Mouse (Mus musculus) T-helper 17 cell (primary cell): Measurements from ENCODE around the gene 2200002J24Rik.
"Not testable (repeated sequence)": the region's sequence is repeated elsewhere in the genome, so short reads cannot be mapped to it uniquely, and the experiment has no call there.

Experiments
- in situ Hi-C, 2 experiments: fragments of 300-600 bp; cut with MboI, MseI; formaldehyde crosslinking; loops; 1 replicate in 1 of 2; 2 replicates in 1 of 2; pipeline ENCODE4 v1.15.1; 2025; ENCODE audit warnings: high pct_unique_total_duplicates in 2 of 2

The 2200002J24Rik gene

DNA sequence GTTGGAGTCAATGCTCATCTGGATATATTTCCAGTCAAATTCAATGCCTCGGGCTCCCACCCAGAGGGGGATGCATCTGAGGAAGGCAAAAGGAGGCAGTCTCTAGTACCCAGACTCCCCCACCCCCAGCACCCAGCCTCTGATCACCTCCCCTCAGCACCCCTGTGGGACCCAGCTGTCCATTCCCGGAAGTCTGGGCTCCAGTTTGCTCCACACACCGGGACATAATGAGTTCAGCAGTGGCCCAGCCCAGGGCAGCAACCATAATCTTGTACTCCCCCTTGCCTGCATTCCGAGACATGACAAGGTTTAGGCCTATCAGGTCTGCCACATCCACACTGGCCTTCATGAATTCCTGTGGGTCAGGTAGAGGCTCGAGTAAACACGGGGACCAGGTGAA lies 29.5 kb downstream of the 2200002J24Rik start:
- in situ Hi-C loops = no loop called here

- in situ Hi-C loops = no loop called here
Observed at GRCm38 (mm10) chr7:30728739-30729395, 30.1 kb downstream of the 2200002J24Rik start.

DNA sequence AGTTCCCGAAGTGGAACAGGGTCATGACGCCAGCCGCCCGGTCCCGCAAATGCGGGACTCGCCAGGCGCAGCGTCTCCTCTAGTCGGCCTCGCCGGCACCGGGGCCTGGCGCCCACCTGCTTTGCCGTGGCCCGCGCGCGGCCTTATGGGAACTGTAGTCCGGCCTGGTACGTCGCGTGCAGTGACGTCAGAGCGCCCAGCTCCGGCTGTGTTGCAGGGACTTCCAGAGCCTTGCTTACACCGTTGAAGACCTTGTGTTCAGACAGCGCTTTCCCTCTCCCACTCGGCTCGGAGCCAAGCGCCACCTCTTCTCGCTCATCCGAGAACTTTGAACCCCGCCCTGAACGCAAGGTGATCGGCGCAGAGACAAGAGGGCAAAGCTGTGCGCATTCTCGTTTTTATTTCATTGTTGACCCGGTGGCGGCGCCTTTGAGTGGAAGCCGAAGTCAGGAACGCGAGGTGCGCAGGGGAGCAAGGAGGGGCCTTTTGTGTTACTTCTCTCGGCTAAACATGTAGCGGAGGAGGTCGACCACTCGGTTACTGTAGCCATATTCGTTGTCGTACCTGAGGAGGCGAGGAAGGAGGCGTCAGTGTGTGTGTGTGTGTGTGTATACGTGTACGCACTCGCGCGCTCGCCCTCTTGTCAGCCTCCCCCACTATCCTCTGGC lies 30.8 kb downstream of the 2200002J24Rik start, which contains the start of gene Tmem147:
Gene Tmem147 (minus strand): TSS at position 145 of the 668 bp plus-strand sequence.
- in situ Hi-C loops = no loop called here

DNA sequence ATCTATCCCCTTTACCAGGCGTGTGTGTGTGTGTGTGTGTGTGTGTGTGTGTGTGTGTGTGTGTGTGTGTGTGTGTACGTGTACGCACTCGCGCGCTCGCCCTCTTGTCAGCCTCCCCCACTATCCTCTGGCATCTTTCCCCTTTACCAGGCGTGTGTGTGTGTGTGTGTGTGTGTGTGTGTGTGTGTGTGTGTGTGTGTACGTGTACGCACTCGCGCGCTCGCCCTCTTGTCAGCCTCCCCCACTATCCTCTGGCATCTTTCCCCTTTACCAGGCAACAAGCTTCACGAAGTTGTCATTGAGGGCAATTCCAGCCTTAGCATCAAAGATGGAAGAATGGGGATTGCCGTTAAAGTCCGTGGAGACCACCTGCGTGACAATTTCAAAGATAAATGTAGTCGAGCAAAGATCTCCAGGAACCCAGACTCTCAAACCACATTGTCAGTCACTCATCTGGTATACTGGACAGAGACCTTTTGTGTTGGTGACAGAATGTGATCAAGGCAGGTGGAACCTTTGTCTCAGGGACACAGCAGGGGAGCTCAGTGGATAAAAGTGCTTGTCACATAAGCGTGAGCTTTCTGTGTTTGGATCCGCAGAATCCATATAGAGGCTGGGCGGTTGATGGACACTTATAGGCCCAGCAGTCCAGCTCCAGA lies 31.5 kb downstream of the 2200002J24Rik start:
- in situ Hi-C loops = not testable (repeated sequence)

GRCm38 (mm10) chr7:30736211-30736610 lies 37.5 kb downstream of the 2200002J24Rik start:
- in situ Hi-C loops = no loop called here

GRCm38 (mm10) chr7:30742570-30742969 lies 43.8 kb downstream of the 2200002J24Rik start:
- in situ Hi-C loops = not testable (repeated sequence)

GRCm38 (mm10) chr7:30743617-30744016 lies 44.9 kb downstream of the 2200002J24Rik start, which contains the start of gene Gapdhs:
TSS of gene Gapdhs (minus strand) at chr7:30743681.
- in situ Hi-C loops = not testable (repeated sequence)

DNA sequence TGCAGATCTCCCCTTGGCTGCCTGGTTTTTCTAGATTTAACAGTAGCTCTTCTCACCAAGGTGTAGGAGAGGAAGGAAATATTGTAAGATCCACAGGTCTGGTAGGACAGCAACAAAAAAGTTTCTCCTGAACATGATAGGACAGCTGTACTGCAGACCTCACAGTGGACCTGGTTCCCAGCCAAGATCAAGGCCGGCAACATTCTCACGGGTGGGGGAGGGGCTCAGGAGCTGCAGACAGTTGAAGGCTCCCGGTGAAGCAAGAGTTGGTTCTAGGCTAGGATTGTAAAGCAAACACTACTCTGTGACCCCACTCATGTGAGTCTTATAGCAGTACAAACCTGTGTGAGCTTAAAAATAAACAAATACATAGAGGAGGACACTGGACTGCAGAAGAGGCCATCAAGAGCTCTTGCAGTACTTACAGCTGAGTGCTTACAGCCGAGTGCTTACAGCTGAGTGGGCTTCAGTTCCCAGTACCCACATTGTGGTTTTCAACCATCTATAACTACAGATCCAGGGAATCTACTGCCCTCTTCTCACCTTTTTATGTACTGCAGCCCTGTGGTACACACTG lies 45.4 kb downstream of the 2200002J24Rik start:
- in situ Hi-C loops = no loop called here

- in situ Hi-C loops = no loop called here
Observed at GRCm38 (mm10) chr7:30747525-30748204, 48.9 kb downstream of the 2200002J24Rik start.
